Mouse (Mus musculus): ENCODE results near the gene Dusp13. TPM values are rescaled to one million over a fixed set of nuclear protein-coding genes. Genes with fewer than 3 reads are reported as not detected.
A peak's percentile ranks its signal among the peaks of the same experiment; 100 is the strongest.

Gene Dusp13
- total RNA-seq (2015) (not detected in 2 replicates), total RNA-seq (2017) (not detected in 2 replicates)

GRCm38 (mm10) chr14:21750881-21751542, at the start of gene Dusp13:
Gene Dusp13, minus strand, starts transcription at chr14:21751181.
- peak; percentile 54 for ATAC-seq (replicated peaks; ENCODE audit: poor library complexity)

- no peak for ATAC-seq (replicated peaks; ENCODE audit: poor library complexity)
Measured at GRCm38 (mm10) chr14:21800641-21801040, 49.7 kb upstream of the Dusp13 start.

GRCm38 (mm10) chr14:21792250-21792649, 41.3 kb upstream of the Dusp13 start:
- no peak for ATAC-seq (replicated peaks; ENCODE audit: poor library complexity)

GRCm38 (mm10) chr14:21791722-21792121, 40.7 kb upstream of the Dusp13 start:
- ATAC-seq (replicated peaks; ENCODE audit: poor library complexity), result peak; percentile 85

GRCm38 (mm10) chr14:21790585-21791251, 39.7 kb upstream of the Dusp13 start:
- ATAC-seq (replicated peaks; ENCODE audit: poor library complexity), result no peak

GRCm38 (mm10) chr14:21788121-21788520, 37.1 kb upstream of the Dusp13 start:
- no peak for ATAC-seq (replicated peaks; ENCODE audit: poor library complexity)

GRCm38 (mm10) chr14:21787374-21787773, 36.4 kb upstream of the Dusp13 start:
- ATAC-seq (replicated peaks; ENCODE audit: poor library complexity), result no peak

GRCm38 (mm10) chr14:21786500-21786899, 35.5 kb upstream of the Dusp13 start:
- ATAC-seq (replicated peaks; ENCODE audit: poor library complexity), result no peak

GRCm38 (mm10) chr14:21776201-21776600, 25.2 kb upstream of the Dusp13 start:
- ATAC-seq (replicated peaks; ENCODE audit: poor library complexity), result no peak

GRCm38 (mm10) chr14:21773946-21774345, 23.0 kb upstream of the Dusp13 start:
- ATAC-seq (replicated peaks; ENCODE audit: poor library complexity), result no peak

- no peak for ATAC-seq (replicated peaks; ENCODE audit: poor library complexity)
Measured at GRCm38 (mm10) chr14:21772506-21773281, 21.7 kb upstream of the Dusp13 start.

- peak; percentile 51 for ATAC-seq (replicated peaks; ENCODE audit: poor library complexity)
Measured at GRCm38 (mm10) chr14:21766398-21766958, 15.5 kb upstream of the Dusp13 start.

- ATAC-seq (replicated peaks; ENCODE audit: poor library complexity), result peak; percentile 71
Measured at GRCm38 (mm10) chr14:21765754-21766397, 14.9 kb upstream of the Dusp13 start.

- no peak for ATAC-seq (replicated peaks; ENCODE audit: poor library complexity)
Measured at GRCm38 (mm10) chr14:21764646-21765045, 13.7 kb upstream of the Dusp13 start.

- no peak for ATAC-seq (replicated peaks; ENCODE audit: poor library complexity)
Measured at GRCm38 (mm10) chr14:21763736-21764135, 12.8 kb upstream of the Dusp13 start.

- no peak for ATAC-seq (replicated peaks; ENCODE audit: poor library complexity)
Measured at GRCm38 (mm10) chr14:21761560-21761959, 10.6 kb upstream of the Dusp13 start.

- ATAC-seq (replicated peaks; ENCODE audit: poor library complexity), result no peak
Measured at GRCm38 (mm10) chr14:21753367-21753766, 2.4 kb upstream of the Dusp13 start.

GRCm38 (mm10) chr14:21752411-21752810, 1.4 kb upstream of the Dusp13 start:
- no peak for ATAC-seq (replicated peaks; ENCODE audit: poor library complexity)

- peak; percentile 87 for ATAC-seq (replicated peaks; ENCODE audit: poor library complexity)
Measured at GRCm38 (mm10) chr14:21750008-21750880, 737 bp downstream of the Dusp13 start, which contains the start of gene Samd8. Gene Samd8, plus strand, starts transcription at chr14:21750531.
